Mouse (Mus musculus) forebrain, embryonic 10.5 days (tissue): ENCODE measurements around the gene Svopl. TPM values are rescaled to one million over a fixed set of nuclear protein-coding genes. Genes with fewer than 3 reads are reported as not detected.

ENCODE experiments used
- DNase-seq: peaks from one replicate; pipeline ENCODE4 v3.0.0-alpha.2; 2017; ENCODE audit warnings: low spot score; ENCODE audit errors: extremely low spot score
- H3K27ac ChIP-seq: fragments of 300-500 bp; sonication (generic); 2 replicates; pipeline ENCODE4 v1.5.1; 2016; ENCODE audit warnings: mild to moderate bottlenecking
- H3K27me3 ChIP-seq: fragments of 300-500 bp; sonication (generic); 2 replicates; pipeline ENCODE4 v1.6.1; 2016; ENCODE audit warnings: mild to moderate bottlenecking; ENCODE audit not compliant: poor library complexity, severe bottlenecking
- H3K36me3 ChIP-seq: fragments of 300-500 bp; sonication (generic); replicated peaks from 2 replicates; pipeline ENCODE4 v1.6.1; 2016; ENCODE audit warnings: mild to moderate bottlenecking, moderate library complexity
- H3K4me1 ChIP-seq: fragments of 300-500 bp; sonication (generic); 2 replicates; pipeline ENCODE4 v1.6.1; 2016
- H3K4me3 ChIP-seq: fragments of 300-500 bp; sonication (generic); 2 replicates; pipeline ENCODE4 v1.5.1; 2016; ENCODE audit warnings: mild to moderate bottlenecking, moderate library complexity
- H3K9me3 ChIP-seq: fragments of 300-500 bp; sonication (generic); 2 replicates; pipeline ENCODE4 v1.6.1; 2016; ENCODE audit warnings: mild to moderate bottlenecking, moderate library complexity
- WGBS: fragments of 180-500 bp; shearing (Covaris S2); methylation state at CpG from one replicate; pipeline ENCODE4 v1.1.7; 2016; 5-methylcytosine and 5-hydroxymethylcytosine counted together
- polyA plus RNA-seq: library from polyadenylated mRNA; unstranded; fragments of >200 nt; fragmentation: Nextera tagmentation; extraction: Ambion mirVana; gene quantifications from 2 replicates; pipeline ENCODE4 v1.2.1, GENCODE M21; 2016

Gene Svopl
- polyA plus RNA-seq: 1.0 and 1.5 TPM in 2 replicates

DNA sequence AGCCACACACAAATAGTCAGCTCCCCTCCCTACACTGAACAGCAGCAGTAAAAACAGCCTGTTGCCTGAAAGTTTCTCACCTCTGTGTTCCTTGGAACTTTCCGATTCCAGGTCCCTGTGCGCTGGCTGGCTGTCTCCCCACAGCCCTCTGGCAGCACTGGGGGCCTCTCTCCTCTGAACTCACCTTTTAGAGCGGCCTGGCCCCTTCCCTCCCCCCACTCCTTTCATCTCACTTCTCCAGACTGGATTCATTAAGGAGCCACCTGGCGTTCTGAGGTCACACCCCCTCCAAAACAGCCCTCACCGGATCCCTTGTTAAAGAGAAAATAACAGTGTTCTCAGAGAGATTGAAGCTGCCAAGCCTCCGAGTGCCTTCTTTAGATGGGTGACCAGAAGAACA lies at the start of gene Svopl:
Gene Svopl (minus strand): TSS at position 159 of the 400 bp plus-strand sequence.
- Histone ChIP-seq H3K4me3 (no peak within 1 kb of the TSS), H3K36me3 (no peaks in the 10 kb centered on the region), H3K4me1 (peaks cover 39% of the 10 kb centered on the region), H3K9me3 (no peaks in the 10 kb centered on the region), H3K27ac (peak within 1 kb of the TSS; percentile 65), H3K27me3 (no peaks in the 10 kb centered on the region)
- WGBS: 21% methylated on average over 6 of the region's 6 CpGs
- no peak for DNase-seq

DNA sequence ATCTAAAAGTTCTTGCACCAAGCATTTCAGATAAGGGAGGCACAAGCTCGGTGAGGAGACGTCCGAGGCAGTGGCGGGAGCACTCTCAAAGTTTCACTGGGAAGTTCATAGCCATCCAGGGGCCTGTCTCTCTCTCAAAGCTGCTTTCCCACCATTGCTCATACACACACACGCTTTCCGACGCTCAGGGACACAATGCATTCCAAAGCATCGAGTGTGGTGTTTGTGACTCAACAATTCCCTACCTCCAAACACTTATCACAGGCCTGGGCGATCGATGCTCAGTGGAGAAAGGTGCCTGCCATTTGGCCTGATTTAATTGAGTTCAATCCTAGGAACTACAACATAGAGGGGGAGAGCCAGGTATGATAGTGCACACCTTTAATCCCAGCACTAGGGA lies 47.9 kb upstream of the Svopl start:
- Histone ChIP-seq H3K27ac (no peak overlapping the region), H3K9me3 (no peaks in the 10 kb centered on the region), H3K27me3 (no peaks in the 10 kb centered on the region), H3K36me3 (no peaks in the 10 kb centered on the region), H3K4me1 (no peaks in the 10 kb centered on the region), H3K4me3 (no peak overlapping the region)
- 96% methylated on average over 10 of the region's 10 CpGs for WGBS
- DNase-seq: no peak

DNA sequence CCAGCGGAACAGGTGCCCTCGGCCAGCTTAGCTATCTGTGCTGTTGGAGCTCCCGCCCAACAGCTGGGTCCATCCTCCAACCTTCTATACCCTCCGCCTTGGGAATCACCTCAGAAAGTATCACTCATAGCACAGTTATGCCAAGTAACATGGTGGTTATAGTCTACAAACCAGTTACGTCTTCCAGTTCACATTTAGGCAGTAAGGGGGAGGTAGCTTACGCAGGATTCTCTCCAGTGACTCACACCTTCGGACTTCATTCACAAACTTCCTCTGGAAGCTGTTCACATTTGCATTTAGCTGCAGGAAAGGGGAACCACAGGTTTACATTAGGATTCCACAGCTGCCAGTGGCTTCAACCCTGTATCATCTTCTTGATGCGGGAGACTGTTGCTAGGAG lies 45.7 kb upstream of the Svopl start:
- WGBS: 97% methylated on average over 8 of the region's 8 CpGs
- no peak for DNase-seq
- no peaks in the 10 kb centered on the region for H3K36me3 ChIP-seq
- no peak overlapping the region for H3K27ac ChIP-seq
- no peaks in the 10 kb centered on the region for H3K9me3 ChIP-seq
- H3K27me3 ChIP-seq: no peaks in the 10 kb centered on the region
- no peak overlapping the region for H3K4me3 ChIP-seq
- H3K4me1 ChIP-seq: no peaks in the 10 kb centered on the region

DNA sequence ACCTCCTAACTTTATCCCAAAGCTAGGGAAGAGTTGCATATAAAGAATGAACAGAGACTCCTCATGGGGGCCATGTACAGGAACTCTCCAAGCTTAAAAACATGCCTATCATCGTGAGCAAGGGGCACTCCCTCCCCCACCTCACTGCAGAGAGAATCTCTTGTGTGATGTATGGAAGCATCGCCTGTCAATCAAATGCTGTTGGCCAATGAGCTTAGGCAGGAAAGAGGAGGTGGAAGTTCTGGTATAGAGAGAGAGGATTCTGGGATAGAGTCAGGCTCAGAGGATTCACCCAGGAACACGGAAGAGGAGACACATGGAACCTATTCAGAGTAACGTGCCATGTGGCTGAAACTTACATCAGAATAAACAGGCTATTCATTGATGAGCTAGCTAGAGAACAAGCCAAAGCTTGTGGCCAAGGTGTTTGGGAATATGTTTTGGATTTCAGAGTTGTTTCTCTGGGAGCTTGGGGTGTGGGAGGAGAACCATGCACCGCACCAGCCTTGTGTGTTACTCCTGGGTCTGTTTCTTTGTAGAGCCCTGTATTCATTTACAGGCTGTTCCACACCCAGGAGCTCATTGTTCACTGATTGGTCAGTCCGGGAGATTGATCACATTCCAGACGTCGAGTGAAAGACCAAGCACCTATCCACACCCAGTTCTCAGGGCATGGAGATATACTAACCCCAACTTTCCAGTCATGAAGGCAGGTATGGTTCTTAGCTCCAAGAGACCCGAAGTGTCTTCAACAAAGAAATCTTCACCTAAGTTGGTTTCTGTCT lies 40.6 kb upstream of the Svopl start:
- H3K9me3 ChIP-seq: no peaks in the 10 kb centered on the region
- H3K4me3 ChIP-seq: no peak overlapping the region
- peaks cover 2% of the 10 kb centered on the region for H3K4me1 ChIP-seq
- WGBS: 76% methylated on average over 9 of the region's 9 CpGs
- no peak overlapping the region for H3K27ac ChIP-seq
- DNase-seq: no peak
- no peaks in the 10 kb centered on the region for H3K36me3 ChIP-seq
- no peaks in the 10 kb centered on the region for H3K27me3 ChIP-seq

DNA sequence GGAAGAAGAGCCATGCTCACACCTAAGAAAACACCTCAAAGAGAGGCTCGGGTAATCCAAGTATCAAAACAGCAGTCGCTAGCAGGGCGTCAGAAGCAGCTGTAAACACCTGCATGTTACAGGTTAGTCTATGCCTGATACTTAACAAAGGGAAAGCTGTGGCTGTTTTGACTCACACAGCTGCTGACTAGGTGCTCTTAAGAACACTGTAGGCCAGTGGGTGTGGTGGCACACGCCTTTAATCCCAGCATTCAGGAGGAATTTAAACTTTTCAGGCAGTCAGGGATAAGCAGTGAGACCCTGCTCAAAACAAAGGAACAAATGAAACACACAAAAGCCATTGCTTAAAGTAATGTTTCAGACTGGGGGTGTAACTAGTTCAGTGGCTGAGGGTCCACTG lies 36.4 kb upstream of the Svopl start:
- 24% methylated on average over 4 of the region's 4 CpGs for WGBS
- H3K4me1 ChIP-seq: peaks cover 14% of the 10 kb centered on the region
- no peak overlapping the region for H3K4me3 ChIP-seq
- no peak overlapping the region for H3K27ac ChIP-seq
- H3K36me3 ChIP-seq: no peaks in the 10 kb centered on the region
- H3K9me3 ChIP-seq: no peaks in the 10 kb centered on the region
- H3K27me3 ChIP-seq: no peaks in the 10 kb centered on the region
- no peak for DNase-seq

DNA sequence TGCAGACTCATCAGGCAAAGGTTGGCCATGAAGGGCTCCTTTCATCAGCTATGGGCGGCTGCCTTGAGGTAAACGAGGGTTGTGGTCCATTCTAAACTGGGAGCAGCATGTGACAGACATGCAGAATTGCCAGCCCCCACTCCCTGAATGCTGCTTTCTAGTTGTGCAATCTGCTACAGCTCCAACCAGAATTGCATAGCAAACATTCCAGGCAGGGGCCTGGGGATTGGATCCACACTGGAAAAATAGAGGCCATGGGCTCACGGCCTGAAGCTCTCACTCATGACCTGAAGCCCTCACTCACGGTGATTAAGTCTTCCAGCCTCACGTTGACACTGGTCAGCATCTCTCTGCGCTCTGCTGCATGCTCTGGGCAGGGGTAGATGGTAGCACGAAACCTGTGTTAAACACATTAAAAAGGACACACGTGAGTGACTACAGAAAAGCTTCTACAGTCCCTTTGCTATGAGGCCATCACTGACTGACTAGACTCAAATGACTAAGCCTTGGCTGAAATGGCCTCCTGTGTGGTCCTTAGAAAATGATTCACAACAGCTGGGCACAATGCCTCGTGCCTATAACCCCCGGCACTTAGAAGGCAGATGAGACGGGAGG lies 35.0 kb upstream of the Svopl start:
- no peaks in the 10 kb centered on the region for H3K36me3 ChIP-seq
- no peak overlapping the region for H3K4me3 ChIP-seq
- no peaks in the 10 kb centered on the region for H3K27me3 ChIP-seq
- no peaks in the 10 kb centered on the region for H3K9me3 ChIP-seq
- H3K4me1 ChIP-seq: peaks cover 14% of the 10 kb centered on the region
- H3K27ac ChIP-seq: no peak overlapping the region
- 66% methylated on average over 11 of the region's 11 CpGs for WGBS
- DNase-seq: no peak

DNA sequence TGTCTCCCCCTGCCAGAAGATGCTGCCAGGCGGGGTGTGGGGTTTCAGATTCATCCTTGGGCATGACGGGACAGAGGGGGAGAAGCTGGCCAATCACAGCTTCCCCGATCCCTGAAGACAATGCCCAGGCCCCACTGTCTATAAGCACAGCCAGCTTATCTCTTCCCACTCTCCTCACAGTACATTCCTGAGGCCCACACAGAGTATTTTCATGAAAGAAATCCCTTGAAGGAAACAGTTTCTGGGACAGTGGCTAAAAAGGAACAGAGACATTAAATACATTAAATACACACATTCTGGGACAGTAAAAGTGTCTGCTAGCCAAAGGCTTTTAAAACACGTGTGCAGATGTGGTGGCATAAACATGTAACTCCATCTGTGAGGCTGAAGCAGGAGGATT lies 33.6 kb upstream of the Svopl start:
- no peaks in the 10 kb centered on the region for H3K27me3 ChIP-seq
- H3K9me3 ChIP-seq: 0 out of 2 replicates have a peak, but pooled peaks cover under 1% of the 10 kb centered on the region
- H3K4me1 ChIP-seq: peaks cover 14% of the 10 kb centered on the region
- H3K36me3 ChIP-seq: no peaks in the 10 kb centered on the region
- DNase-seq: no peak
- H3K27ac ChIP-seq: no peak overlapping the region
- H3K4me3 ChIP-seq: no peak overlapping the region
- 75% methylated on average over 4 of the region's 4 CpGs for WGBS

DNA sequence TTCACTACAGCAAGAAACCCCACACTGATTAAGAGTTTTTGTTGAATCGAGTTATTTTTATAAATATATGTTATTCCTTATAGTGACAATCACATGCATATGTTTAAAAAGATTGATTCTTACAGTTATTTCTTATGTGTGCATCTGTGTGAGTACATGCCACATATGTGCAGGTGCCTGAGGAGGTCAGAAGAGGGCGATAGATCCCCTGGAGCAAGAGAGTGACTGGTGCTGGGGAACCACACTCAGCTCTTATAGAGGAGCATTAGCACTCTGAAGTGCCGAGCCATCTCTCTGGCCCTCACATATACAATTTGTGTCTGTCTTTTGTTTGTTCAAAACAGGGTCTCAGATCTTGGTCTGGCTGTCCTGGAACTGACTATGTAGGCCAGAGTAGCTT lies 26.8 kb upstream of the Svopl start:
- no peaks in the 10 kb centered on the region for H3K36me3 ChIP-seq
- no peak for DNase-seq
- peaks cover 8% of the 10 kb centered on the region; the same call in 1 of the 2 replicates for H3K9me3 ChIP-seq
- no peaks in the 10 kb centered on the region for H3K27me3 ChIP-seq
- H3K27ac ChIP-seq: no peak overlapping the region
- no peak overlapping the region for H3K4me3 ChIP-seq
- WGBS: 94% methylated on average over 3 of the region's 3 CpGs
- no peaks in the 10 kb centered on the region for H3K4me1 ChIP-seq

DNA sequence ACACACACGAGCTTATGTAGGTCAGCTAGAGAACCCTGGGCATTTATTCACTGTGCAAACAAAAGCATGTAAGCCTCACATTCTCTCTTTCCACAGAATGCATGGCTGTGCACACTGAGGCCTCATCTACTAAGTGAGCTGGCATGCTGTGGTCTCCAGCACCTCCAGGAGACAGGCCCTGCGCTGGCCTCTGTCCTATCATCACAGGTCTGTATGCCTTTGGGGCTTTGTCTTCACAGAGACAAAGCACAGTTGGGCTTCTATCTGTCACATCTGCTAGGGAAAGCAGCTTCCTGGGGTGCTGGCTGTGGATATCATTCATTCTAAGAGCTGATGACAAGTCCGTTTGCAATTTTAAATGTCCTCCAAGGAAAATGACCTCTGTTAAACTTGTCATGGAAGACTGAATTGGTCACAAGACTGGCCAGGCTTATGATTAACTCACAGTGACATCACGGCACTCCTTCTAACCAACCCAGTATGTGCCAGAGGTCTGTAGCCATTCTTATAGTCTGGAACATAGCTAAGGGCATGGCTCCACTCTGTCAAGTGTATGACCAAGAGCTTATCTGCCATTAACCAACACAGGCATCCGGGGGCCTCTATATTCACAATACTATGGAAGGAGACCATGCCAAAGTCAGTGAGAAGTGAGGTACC lies 25.5 kb upstream of the Svopl start:
- H3K27ac ChIP-seq: no peak overlapping the region
- peaks cover 8% of the 10 kb centered on the region; the same call in 1 of the 2 replicates for H3K9me3 ChIP-seq
- H3K27me3 ChIP-seq: no peaks in the 10 kb centered on the region
- no peaks in the 10 kb centered on the region for H3K36me3 ChIP-seq
- H3K4me3 ChIP-seq: no peak overlapping the region
- H3K4me1 ChIP-seq: no peaks in the 10 kb centered on the region
- no peak for DNase-seq
- 76% methylated on average over 5 of the region's 5 CpGs for WGBS

DNA sequence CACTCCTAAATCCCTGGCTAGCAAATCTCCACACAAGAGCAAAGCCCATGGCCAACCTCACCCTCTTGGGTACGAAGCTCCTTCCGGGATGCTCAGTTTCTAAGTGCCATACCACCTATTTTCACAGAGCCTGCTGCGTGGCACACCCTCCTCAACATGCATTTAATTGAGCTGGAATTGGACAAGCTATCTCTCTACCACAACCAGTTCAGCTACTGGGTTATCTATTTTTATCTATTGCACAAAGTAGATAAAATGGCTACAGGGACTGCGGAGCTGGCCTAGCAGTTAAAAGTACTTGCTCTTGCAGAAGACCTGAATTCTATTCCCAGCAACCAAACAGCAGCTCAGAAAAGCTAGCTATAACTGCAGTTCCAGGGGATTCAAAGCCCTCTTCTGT lies 24.5 kb upstream of the Svopl start:
- H3K27me3 ChIP-seq: no peaks in the 10 kb centered on the region
- H3K9me3 ChIP-seq: peaks cover 8% of the 10 kb centered on the region; the same call in 1 of the 2 replicates
- no peaks in the 10 kb centered on the region for H3K4me1 ChIP-seq
- WGBS: 90% methylated on average over 4 of the region's 4 CpGs
- H3K27ac ChIP-seq: no peak overlapping the region
- no peak for DNase-seq
- H3K36me3 ChIP-seq: no peaks in the 10 kb centered on the region
- no peak overlapping the region for H3K4me3 ChIP-seq

DNA sequence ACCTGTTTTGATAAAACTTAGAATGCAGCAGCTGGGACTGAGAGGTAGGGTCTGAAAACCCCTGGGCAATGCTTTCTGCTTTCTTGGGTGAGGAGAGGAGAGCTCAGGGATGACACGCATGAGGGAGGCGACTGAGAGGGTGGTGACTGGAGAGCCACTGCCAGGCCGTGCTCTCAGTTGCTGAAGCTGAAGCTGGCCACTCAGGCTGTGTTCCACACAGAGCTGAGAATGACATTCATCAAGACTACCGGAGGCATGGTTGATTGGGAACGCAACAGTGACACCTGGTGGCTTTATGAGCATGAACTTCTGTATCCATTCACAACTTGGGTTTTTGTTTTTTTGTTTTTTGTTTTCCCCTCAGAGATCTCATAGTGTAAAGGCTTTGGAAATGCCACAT lies 19.4 kb upstream of the Svopl start:
- Histone ChIP-seq H3K4me1 (peaks cover 6% of the 10 kb centered on the region; the same call in 1 of the 2 replicates), H3K9me3 (peaks cover 13% of the 10 kb centered on the region), H3K36me3 (no peaks in the 10 kb centered on the region), H3K27ac (no peak overlapping the region), H3K4me3 (no peak overlapping the region), H3K27me3 (no peaks in the 10 kb centered on the region)
- peak; percentile 59 for DNase-seq
- 6% methylated on average over 5 of the region's 5 CpGs for WGBS

DNA sequence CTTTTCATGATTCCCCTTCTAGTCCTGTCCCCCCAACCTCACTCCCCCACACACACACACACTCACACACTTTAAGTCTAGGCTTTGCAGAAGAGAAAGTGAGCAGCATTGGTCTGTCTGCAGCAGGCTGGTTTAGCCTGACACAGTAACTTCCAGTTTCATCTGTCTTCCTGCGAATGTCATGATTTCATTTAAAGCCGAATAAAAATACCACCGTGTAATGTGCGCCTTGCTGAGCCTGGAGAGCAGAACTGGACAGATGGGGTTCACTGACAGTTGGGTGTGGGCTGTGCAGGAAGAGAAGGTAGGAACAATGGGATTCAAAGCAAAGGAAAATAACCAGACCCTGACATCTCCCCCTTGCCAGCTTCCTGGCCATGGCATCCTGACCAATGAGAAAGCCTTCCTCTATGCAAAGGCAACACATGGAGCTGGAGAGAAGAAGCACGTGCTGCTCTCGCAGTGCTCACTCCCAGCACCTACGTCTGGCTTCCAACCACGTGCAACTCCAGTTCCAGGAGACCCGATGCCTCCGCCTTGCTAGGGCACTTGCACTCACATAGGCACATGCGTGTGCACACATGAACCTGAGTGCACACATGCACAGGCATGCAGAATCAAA lies 18.8 kb upstream of the Svopl start:
- WGBS: 88% methylated on average over 11 of the region's 11 CpGs
- no peak overlapping the region for H3K4me3 ChIP-seq
- H3K9me3 ChIP-seq: peaks cover 13% of the 10 kb centered on the region
- H3K27me3 ChIP-seq: no peaks in the 10 kb centered on the region
- no peak for DNase-seq
- no peak overlapping the region for H3K27ac ChIP-seq
- H3K36me3 ChIP-seq: no peaks in the 10 kb centered on the region
- H3K4me1 ChIP-seq: peaks cover 6% of the 10 kb centered on the region; the same call in 1 of the 2 replicates
